Comparison of ENCODE assay signal across 8 mouse cellular contexts in genomic region chr1:166001121-166001903, GRCm38 (mm10). TPM values are rescaled to one million over a fixed set of nuclear protein-coding genes. Genes with fewer than 3 reads are reported as not detected.
DNase-seq lines count a peak whose midpoint lies in the region; ATAC-seq lines count a peak whose summit lies in the region.

No protein-coding gene starts in this region.

- H3K27ac ChIP-seq in embryonic facial prominence, embryonic 10.5 days (replicated peaks), result peak overlapping the region; percentile 98
- peak overlapping the region; percentile 93 for H3K27ac ChIP-seq in limb, embryonic 15.5 days
- H3K27ac ChIP-seq in midbrain, embryonic 16.5 days (ENCODE audit: low read length), result peak overlapping the region; percentile 97

- 2% methylated on average over 48 of the region's 48 CpGs for WGBS in embryonic facial prominence, embryonic 10.5 days
- under 1% methylated on average over 39 of the region's 48 CpGs for WGBS in limb, embryonic 15.5 days
- WGBS in midbrain, embryonic 16.5 days, result 0% methylated on average over 42 of the region's 48 CpGs

- peak overlapping the region; percentile 82 for H3K9ac ChIP-seq in limb, embryonic 15.5 days
- peak overlapping the region; percentile 98 for H3K9ac ChIP-seq in midbrain, embryonic 16.5 days (ENCODE audit: low read depth, low read length)

- no peaks in the 10 kb centered on the region for H3K36me3 ChIP-seq in embryonic facial prominence, embryonic 10.5 days (replicated peaks)
- no peaks in the 10 kb centered on the region for H3K36me3 ChIP-seq in limb, embryonic 15.5 days
- H3K36me3 ChIP-seq in midbrain, embryonic 16.5 days (ENCODE audit: control insufficient read depth, insufficient read depth, low read length), result no peaks in the 10 kb centered on the region

- H3K4me3 ChIP-seq in embryonic facial prominence, embryonic 10.5 days, result peak overlapping the region; percentile 96
- H3K4me3 ChIP-seq in limb, embryonic 15.5 days, result peak overlapping the region; percentile 92
- H3K4me3 ChIP-seq in midbrain, embryonic 16.5 days (ENCODE audit: low read depth, low read length), result peak overlapping the region; percentile 97

- H3K27me3 ChIP-seq in embryonic facial prominence, embryonic 10.5 days (replicated peaks; ENCODE audit: low read depth, poor library complexity, severe bottlenecking), result no peaks in the 10 kb centered on the region
- no peaks in the 10 kb centered on the region for H3K27me3 ChIP-seq in limb, embryonic 15.5 days
- no peaks in the 10 kb centered on the region for H3K27me3 ChIP-seq in midbrain, embryonic 16.5 days (ENCODE audit: control insufficient read depth, insufficient read depth, low read depth, low read length)

- peak overlapping the region; percentile 92 for H3K4me2 ChIP-seq in limb, embryonic 15.5 days
- peak overlapping the region; percentile 67 for H3K4me2 ChIP-seq in midbrain, embryonic 16.5 days (ENCODE audit: low read length)

- peak; percentile 12; the same call in 1 of the 2 replicates for ATAC-seq in limb, embryonic 15.5 days (ENCODE audit: insufficient number of reproducible peaks, low FRiP score, low TSS enrichment, low read depth)
- ATAC-seq in midbrain, embryonic 16.5 days, result peak; percentile 18

- H3K9me3 ChIP-seq in embryonic facial prominence, embryonic 10.5 days, result no peaks in the 10 kb centered on the region
- no peaks in the 10 kb centered on the region for H3K9me3 ChIP-seq in limb, embryonic 15.5 days
- no peaks in the 10 kb centered on the region for H3K9me3 ChIP-seq in midbrain, embryonic 16.5 days (replicated peaks; ENCODE audit: control insufficient read depth, low read length, poor library complexity, severe bottlenecking)

- H3K4me1 ChIP-seq in embryonic facial prominence, embryonic 10.5 days, result peaks cover 37% of the 10 kb centered on the region
- H3K4me1 ChIP-seq in limb, embryonic 15.5 days, result peaks cover 11% of the 10 kb centered on the region; the same call in 1 of the 2 replicates
- peaks cover 19% of the 10 kb centered on the region for H3K4me1 ChIP-seq in midbrain, embryonic 16.5 days (ENCODE audit: control insufficient read depth, insufficient read depth, low read length)

- DNase-seq in urinary bladder, adult 18-20 months (ENCODE audit: low spot score in 2 of 2), result peak; percentile 16 to 46
- DNase-seq in urinary bladder, postnatal 10 days (ENCODE audit: low spot score), result no peak
- peak; percentile 62 for DNase-seq in embryonic facial prominence, embryonic 10.5 days (ENCODE audit: low spot score)
- DNase-seq in heart, adult 18-20 months, result peak; percentile 69 to 77
- peak; percentile 75 for DNase-seq in kidney, adult 18-20 months
- peak; percentile 63 to 69 for DNase-seq in spleen, postnatal 10 days (ENCODE audit: low spot score in 2 of 2)

RNA-seq across cellular contexts. Expression of gene Pou2f1, which starts 1.2 kb away (rescaled TPM):
- 27.0 and 28.1 TPM in 2 replicates for polyA plus RNA-seq in embryonic facial prominence, embryonic 10.5 days (2016; fragmentation: Nextera tagmentation; extraction: Ambion mirVana)
- 10 to 100 TPM in 1 of 2 experiments, 1 to 10 TPM in 1; 6.0 to 11.4 TPM for total RNA-seq in heart, adult 18-20 months (2021)
- 8.1 and 9.5 TPM in 2 replicates for polyA plus RNA-seq in limb, embryonic 15.5 days (2015; fragmentation: Nextera tagmentation; extraction: Ambion mirVana)
- polyA plus RNA-seq in midbrain, embryonic 16.5 days (2015; fragmentation: Nextera tagmentation; extraction: Ambion mirVana), result 26.5 and 28.3 TPM in 2 replicates
